Mouse (Mus musculus) mature B cell (primary cell): Measurements from ENCODE around the gene Pigk.

Source experiments
- in situ Hi-C: fragments of 300-500 bp; cut with MboI; formaldehyde crosslinking; loops from 2 replicates; pipeline ENCODE4 v1.14.3; 2019

The Pigk gene

DNA sequence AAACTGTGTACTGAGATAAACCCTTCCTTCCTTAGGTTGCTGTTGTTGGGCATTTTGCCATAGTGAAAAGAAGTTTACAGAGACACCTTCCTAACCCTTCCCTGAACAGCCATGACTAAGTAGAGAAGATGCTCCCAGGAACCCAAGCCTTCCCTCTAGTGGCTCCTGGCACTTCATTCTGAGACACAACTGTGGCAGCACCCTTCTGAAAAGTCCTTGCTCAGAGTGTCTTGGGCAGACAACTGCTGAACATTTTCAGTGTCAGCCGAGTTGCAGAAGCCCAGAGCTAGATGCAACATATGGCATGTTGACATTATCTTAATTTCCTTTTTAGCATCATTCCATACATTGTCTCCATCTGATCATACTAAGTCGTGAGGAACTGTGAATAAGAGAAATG lies 123.5 kb downstream of the Pigk start:
- in situ Hi-C loops: no loop called here

GRCm38 (mm10) chr3:152837938-152838337 lies 124.0 kb downstream of the Pigk start:
- in situ Hi-C loops: no loop called here

GRCm38 (mm10) chr3:152841264-152841663 lies 127.4 kb downstream of the Pigk start:
- in situ Hi-C loops: no loop called here

DNA sequence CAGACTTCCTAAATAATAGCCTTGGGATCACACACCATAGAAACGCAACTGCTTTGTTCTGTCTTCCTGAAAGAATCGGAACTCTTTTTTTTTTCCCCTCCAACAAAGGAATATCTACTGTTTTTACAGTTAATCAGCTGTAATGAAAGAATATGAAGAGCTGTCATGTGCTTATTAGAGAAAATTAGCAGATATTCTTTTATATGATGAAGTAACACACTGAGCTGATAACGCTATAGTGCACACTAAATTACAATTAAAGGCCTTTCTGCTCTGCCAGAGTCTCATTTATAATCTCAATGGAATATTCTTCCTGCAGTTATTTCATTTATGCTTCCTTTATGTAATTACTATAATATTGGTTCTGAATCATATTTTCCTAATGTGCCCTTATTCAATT lies 128.7 kb downstream of the Pigk start:
- in situ Hi-C loops: no loop called here

DNA sequence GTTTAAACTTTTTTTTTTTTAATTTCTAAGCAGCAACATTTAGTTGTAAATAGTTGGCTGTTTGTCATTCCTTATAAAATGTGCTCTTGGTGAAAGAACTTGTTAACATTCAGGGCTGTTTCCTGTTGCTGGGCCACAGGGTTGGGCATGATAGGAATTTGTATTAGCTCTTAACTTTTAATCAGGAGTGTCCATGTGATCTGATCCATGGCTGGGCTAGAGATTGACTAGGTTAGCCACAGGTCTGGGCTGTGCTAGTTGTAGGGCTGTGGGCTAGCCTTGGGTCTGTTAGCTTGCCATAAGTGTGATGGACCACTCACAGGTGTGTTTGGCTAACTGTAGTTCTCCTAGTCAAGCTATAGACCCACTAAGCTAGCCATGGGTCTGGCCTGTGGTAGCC lies 130.0 kb downstream of the Pigk start:
- in situ Hi-C loops: no loop called here

GRCm38 (mm10) chr3:152855006-152855614 lies 141.2 kb downstream of the Pigk start:
- in situ Hi-C loops: no loop called here

GRCm38 (mm10) chr3:152856095-152856494 lies 142.2 kb downstream of the Pigk start:
- in situ Hi-C loops: no loop called here

DNA sequence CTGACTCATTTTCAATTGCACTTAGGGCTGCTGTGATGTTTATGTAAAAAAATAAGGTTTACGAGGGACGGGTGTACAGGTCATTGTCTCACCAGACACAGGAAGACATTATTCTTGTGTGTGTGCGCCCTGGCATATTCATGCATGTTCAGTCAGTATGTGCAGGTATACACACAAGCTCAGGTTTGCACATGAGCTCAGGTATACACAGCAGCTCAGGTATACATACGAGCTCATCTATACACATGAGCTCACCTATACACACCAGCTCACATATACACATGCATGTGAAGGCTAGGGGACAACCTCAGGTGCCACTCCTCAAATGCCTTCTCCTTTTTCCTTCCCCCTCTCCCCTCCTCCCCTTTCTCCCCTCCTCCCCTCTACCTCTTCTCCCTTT lies 147.6 kb downstream of the Pigk start:
- in situ Hi-C loops: no loop called here

GRCm38 (mm10) chr3:152861978-152862377 lies 148.1 kb downstream of the Pigk start:
- in situ Hi-C loops: no loop called here

DNA sequence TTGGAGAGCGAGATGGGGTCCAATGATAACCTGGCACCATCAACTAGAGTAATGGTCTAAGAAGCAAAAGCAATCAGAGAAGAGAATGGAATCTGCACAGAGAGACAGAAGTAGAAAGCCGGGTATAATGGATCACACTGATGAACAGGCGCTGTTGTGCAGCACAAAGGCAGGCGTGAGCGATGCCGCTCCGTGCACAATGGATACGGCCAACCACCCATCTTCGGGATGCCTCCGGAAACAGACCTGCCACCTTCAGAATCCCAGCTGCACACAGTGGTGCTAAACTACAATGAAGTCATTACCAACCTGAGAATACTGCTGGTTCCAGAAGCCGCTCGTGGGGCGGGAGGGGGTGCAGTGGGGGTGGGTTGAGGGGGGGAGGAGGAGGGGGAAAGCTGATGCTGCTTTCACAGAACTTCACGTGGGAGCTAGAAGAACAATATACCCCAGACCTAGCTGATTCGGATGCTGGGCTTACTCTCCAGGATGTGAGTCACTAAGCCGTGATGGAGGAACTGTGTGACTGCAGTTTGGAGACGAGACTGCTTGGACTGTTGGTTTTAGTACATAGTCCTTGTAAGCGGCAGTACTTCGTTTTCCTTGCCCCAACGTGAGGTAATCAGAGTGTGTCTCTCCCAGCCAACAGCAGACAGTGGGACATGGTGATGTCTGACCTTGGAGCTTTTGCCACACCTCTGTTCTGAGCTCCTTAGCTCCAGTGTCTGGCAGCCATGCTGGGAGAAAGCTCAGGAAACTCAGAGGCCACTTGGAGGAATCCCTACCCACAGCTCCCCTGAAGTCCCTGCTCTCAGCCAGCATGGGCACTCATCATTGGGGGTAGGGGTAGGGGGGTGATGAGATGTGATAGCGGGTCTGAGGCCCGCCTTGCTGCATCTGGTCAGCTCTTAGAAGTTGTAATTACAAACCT lies 152.4 kb downstream of the Pigk start:
- in situ Hi-C loops: no loop called here

DNA sequence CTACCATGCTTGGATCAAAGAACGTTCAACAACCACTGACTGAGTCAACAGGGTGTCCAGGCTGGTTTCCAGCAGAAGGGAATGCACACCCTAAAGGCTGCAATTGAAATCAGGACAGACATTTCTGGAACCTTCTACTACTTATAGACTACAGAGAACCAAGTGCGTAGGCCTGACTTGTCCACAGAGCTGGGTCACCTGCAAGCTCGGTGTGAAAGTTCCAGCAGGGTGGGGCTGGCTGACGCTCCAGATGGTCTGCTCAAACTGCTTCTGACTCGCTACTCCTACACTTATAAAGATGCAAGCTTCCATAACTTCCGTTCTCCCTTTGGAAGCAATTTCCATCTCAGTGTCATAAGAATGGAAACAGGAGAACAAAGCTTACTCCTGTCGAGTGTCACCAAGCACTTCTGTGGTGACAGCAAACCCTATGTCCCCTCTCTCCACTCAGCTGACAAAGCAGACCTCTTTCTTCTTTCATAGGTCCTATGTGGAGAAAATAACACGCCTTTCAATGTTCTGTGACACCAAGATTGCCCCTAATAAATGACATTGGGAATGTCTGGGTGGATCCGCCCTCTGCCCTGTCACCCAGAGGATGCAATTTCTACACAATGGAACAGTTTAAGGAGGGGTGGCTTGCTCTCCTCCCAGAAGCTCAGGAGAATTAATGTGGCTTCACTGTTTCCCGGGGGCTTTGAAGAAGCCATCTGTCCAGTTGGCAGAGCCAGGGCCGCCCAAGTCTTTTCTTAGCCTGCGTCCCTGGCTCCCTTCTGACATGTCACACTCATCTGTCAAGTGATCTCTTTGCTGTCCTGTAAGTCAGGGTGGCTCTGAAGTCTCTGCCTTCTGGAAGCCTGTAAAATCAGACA lies 154.0 kb downstream of the Pigk start:
- in situ Hi-C loops: no loop called here

DNA sequence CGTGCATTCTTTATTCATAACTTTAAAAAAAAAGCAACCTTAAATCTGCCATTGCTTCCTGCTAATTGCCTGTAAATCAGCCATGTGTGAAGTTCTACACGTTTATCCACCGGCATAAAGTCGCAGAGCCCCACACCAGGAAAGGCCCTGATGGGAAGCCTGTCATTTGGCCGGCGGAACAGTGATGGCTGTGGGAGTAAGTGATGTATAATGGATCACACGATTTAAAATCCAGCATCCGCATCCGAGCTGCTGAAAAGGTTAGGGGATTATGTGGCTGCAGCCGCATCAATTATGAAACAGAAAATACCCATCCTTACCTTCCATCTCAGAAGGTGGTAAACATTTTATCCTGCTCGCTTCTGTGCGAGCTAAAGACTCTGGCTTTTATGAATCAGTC lies 158.2 kb downstream of the Pigk start:
- in situ Hi-C loops: no loop called here

DNA sequence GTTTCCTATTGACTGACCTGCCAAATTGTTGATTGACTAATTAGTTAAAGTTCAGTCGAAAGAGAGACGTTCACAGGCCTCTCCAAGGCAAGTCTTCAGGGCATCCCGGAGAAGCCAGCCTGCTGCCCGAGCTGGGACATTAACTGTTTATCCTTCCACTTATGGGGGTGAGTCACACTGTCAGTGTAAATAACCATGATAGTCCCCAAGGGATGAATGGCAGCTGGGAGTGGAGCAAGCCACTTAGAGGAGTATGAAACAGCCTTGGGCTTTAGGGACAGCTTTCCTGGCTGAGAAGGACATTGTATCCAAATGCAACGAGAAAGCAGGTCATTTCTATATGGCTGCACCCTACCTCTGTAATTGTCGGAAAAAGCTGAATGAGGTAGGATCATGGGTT lies 158.7 kb downstream of the Pigk start:
- in situ Hi-C loops: no loop called here

DNA sequence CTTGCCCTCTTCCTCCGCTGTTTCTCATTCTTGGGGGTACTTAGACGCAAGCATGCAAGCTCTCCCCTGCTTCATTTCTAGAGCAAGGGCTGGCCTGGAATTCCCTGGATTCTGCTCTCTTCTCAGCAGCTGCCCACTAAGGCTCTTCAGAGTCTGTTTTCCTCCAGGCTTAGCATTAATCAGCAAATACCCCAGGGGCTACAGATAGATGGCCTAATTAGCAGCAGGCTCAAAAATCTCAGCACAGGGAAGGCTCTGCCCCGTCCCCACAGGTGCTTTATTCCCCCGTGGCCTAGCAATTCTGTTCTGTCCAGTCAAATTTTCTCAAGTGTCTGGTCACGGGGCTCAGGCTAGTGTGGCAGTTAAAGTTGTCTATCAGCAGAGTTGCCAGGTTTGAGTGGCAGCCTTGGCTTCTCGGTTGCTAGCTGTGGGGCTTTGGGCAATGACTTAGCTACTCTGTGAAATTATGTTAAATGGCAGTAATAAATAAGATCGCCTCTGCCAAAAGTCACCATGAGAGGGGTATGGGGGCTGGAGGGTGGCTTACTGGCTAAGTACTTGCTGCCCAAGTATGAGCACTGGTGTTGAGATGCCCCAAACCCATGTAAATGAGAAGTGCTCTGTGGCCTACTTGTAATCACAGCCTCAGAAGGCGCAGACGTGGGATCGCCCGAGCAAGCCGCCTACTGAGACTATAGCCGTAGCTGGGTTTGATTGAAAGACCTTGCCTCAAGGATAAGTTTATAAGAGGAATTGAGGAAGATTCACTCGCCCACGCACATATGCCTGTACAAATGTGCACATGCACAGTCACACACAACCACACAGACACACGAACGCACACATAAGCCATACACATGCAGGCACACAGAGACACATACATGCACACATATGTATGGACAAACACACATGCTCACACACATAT lies 160.8 kb downstream of the Pigk start:
- in situ Hi-C loops: no loop called here

GRCm38 (mm10) chr3:152875723-152876290 lies 161.9 kb downstream of the Pigk start:
- in situ Hi-C loops: no loop called here

- in situ Hi-C loops: no loop called here
Observed at GRCm38 (mm10) chr3:152880121-152880835, 166.4 kb downstream of the Pigk start.

GRCm38 (mm10) chr3:152881706-152882105 lies 167.8 kb downstream of the Pigk start:
- in situ Hi-C loops: no loop called here

GRCm38 (mm10) chr3:152883556-152883955 lies 169.7 kb downstream of the Pigk start:
- in situ Hi-C loops: no loop called here

DNA sequence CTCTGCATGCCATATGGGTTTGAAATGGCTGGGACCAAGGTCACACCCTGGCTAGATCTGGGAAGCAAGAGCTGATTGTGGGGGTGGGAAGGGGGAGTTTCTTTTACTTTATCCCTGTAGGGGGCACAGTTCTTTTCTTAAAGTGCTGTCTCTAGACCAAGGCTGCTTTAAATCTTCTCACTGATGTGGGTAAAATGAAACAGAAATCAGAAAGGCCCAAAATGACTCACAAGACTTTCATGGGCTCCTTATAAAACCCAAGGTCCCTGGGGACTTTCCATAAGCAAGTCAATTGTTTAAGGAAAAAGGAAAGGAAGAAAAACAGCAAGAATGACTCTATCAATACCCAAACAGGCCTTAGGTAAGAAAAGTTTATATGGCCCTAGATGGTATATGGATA lies 172.8 kb downstream of the Pigk start:
- in situ Hi-C loops: no loop called here

GRCm38 (mm10) chr3:152888116-152888515 lies 174.2 kb downstream of the Pigk start:
- in situ Hi-C loops: no loop called here
